ENCODE assay signal across 16 mouse cellular contexts in the genomic region with DNA sequence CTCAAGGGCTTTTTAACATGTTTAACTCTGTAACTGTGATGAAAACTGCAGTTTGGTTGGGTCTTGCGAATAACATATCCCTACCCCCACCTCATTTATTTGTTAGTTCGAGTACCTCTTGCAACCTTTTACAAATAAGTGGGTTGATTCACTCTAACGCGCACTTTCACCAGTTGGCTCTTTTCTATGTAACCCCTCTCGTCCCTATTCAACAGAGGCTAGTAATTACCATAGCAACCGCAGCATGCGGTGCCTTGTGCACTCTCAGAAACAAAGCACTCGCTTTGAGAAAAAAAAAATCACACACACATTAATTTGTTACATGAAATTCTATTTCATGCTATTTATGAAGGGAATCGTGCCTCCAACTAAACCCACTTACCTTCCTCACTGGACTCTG.
A peak's percentile ranks its signal among the peaks of the same experiment; 100 is the strongest.
DNase-seq lines count a peak whose midpoint lies in the region; ATAC-seq lines count a peak whose summit lies in the region.
"Had no signal": no experiment of that assay in that cellular context is flagged by ENCODE, and none has a peak within 500 bp of the region (broad histone marks: within the 10 kb centered on the region; RNA-seq: fewer than 3 reads in every experiment).

No protein-coding gene starts in this region.

- no peak overlapping the region for H3K9ac ChIP-seq in hindbrain, embryonic 12.5 days
- H3K9ac ChIP-seq in midbrain, embryonic 13.5 days (replicated peaks): no peak overlapping the region
- H3K9ac ChIP-seq: embryonic facial prominence, embryonic 15.5 days; limb, embryonic 13.5 days had no signal

- peak; percentile 56; the same call in 1 of the 2 replicates for ATAC-seq in hindbrain, embryonic 12.5 days (ENCODE audit: low FRiP score)
- ATAC-seq in midbrain, embryonic 13.5 days: peak; percentile 67; the same call in 1 of the 2 replicates
- ATAC-seq in cerebellum, adult (ENCODE audit: insufficient number of reproducible peaks, low FRiP score, low TSS enrichment): no peak
- no peak for ATAC-seq in erythroid progenitor cell, adult 5-6 weeks (replicated peaks; ENCODE audit: low FRiP score, poor library complexity, severe bottlenecking)
- ATAC-seq: intestine, postnatal 0 days had no signal

- peaks cover 28% of the 10 kb centered on the region for H3K4me1 ChIP-seq in hindbrain, embryonic 12.5 days
- H3K4me1 ChIP-seq in midbrain, embryonic 13.5 days (replicated peaks): peaks cover 29% of the 10 kb centered on the region

- H3K27me3 ChIP-seq in hindbrain, embryonic 12.5 days: peaks cover 10% of the 10 kb centered on the region; the same call in 1 of the 2 replicates
- no peaks in the 10 kb centered on the region for H3K27me3 ChIP-seq in midbrain, embryonic 13.5 days
- H3K27me3 ChIP-seq: embryonic facial prominence, embryonic 15.5 days; limb, embryonic 13.5 days had no signal

- peak overlapping the region; percentile 66 for H3K27ac ChIP-seq in hindbrain, embryonic 12.5 days
- peak overlapping the region; percentile 72 for H3K27ac ChIP-seq in midbrain, embryonic 13.5 days
- H3K27ac ChIP-seq: embryonic facial prominence, embryonic 15.5 days; limb, embryonic 13.5 days; stomach, postnatal 0 days had no signal

- DNase-seq in heart, adult 11 months: peak; percentile 52
- DNase-seq in heart, postnatal 10 days: no peak
- no peak for DNase-seq in cerebellum, adult 18-20 months
- no peak for DNase-seq in spleen, adult 18-20 months
- DNase-seq: adrenal gland, adult 2 months; cerebellum, postnatal 14 days; kidney, postnatal 4 days; lung, postnatal 4 days had no signal

- no peak overlapping the region for H3K4me3 ChIP-seq in hindbrain, embryonic 12.5 days
- no peak overlapping the region for H3K4me3 ChIP-seq in midbrain, embryonic 13.5 days (replicated peaks)
- H3K4me3 ChIP-seq: embryonic facial prominence, embryonic 15.5 days; limb, embryonic 13.5 days had no signal

- intact Hi-C loops in heart, postnatal 10 days (cut with DNase I): loop anchor here (5.0 kb wide), 1 partner anchor 463 kb away; no protein-coding TSS in a partner anchor

- no peaks in the 10 kb centered on the region for H3K36me3 ChIP-seq in hindbrain, embryonic 12.5 days
- no peaks in the 10 kb centered on the region for H3K36me3 ChIP-seq in midbrain, embryonic 13.5 days
- H3K36me3 ChIP-seq: embryonic facial prominence, embryonic 15.5 days; limb, embryonic 13.5 days had no signal

- no peak overlapping the region; the same call in 1 of the 2 replicates for H3K4me2 ChIP-seq in hindbrain, embryonic 12.5 days (replicated peaks)
- H3K4me2 ChIP-seq in midbrain, embryonic 13.5 days (replicated peaks): peak overlapping the region; percentile 28
- H3K4me2 ChIP-seq: embryonic facial prominence, embryonic 15.5 days; limb, embryonic 13.5 days had no signal

- H3K9me3 ChIP-seq in hindbrain, embryonic 12.5 days (replicated peaks): no peaks in the 10 kb centered on the region
- no peaks in the 10 kb centered on the region for H3K9me3 ChIP-seq in midbrain, embryonic 13.5 days
- H3K9me3 ChIP-seq: embryonic facial prominence, embryonic 15.5 days; limb, embryonic 13.5 days had no signal

- 31% methylated on average over 9 of the region's 9 CpGs for WGBS in hindbrain, embryonic 12.5 days
- WGBS in midbrain, embryonic 13.5 days: 10% methylated on average over 9 of the region's 9 CpGs

Comparison
In these comparisons a context has a peak if more than half of its experiments do, and no peak if none do; other contexts are left out.
1. ATAC-seq: peak in hindbrain, embryonic 12.5 days (single experiment) and midbrain, embryonic 13.5 days (single experiment); none in cerebellum, adult (single experiment) and erythroid progenitor cell, adult 5-6 weeks (single experiment).